Mouse (Mus musculus): Measurements from ENCODE around the gene 1700025G04Rik. TPM values are rescaled to one million over a fixed set of nuclear protein-coding genes. Genes with fewer than 3 reads are reported as not detected.

1700025G04Rik gene
- polyA plus RNA-seq, 1 experiment from 2014 or later = 27.8 TPM

DNA sequence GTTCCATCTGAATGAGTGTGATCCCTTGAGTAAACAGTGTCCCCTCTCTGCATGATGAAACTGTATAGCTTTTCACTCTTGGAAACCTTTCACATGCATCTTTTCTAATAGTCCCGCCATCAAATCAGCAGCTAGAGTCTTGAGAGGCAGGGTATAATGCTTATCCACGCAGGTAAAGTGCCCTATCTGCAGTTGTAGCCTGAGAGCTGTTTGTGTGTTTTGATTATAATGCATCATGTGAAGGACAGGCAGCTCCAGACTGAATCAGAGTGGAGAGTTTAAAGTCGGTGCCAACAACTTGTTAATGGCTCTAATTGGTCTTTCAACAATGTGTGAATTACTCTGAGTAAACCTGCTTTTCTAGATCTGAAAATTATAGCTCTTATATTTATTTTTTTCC is 6.1 kb upstream of the 1700025G04Rik start:
- 74% methylated on average over 3 of the region's 3 CpGs for WGBS

DNA sequence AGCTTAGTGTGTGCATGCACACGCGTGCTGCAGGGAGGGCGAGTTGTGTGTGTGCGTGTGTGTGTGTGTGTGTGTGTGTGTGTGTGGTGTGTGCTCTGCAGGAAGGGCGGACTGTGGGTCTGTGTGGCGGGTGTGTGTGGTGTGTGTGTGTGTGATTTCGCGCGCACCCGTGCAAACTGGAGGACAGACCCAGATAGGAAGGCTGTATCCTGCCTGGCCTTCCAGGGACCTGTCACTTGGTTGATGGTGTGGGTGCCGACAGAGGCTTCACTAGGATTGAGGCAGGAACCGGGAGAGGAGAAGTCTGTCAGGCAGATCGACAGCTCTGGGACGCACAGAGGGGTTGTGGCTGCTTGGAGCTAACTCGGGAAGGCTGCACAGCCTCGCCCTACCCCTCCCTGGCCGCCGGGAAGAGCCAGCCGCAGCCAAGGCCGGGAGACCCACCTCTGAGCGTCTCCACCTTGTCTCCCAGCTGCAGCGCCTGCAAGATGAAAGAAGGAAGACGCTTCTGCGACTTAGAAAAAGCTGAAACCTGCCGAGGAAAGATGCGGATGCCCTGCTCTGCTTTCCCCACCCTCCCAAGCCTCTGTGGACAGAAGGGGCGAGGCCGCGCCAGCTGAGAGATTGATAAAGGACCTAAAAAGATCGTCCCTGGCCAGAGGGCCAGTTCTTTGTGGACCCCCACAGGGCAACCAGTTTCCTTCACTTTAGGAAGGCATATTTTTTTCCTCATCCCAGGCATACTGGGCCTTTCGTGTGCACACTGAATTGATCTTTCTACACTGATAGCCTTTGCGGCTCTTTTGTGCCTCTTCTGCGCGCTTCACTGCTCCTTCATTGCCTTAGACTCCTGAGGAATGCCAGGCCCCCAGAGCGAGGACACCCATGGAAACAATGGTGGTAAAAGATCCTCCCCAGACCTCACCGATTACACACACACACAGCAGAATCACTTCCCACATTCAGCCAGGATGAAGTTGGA is 930 bp upstream of the 1700025G04Rik start:
- under 1% methylated on average over 36 of the region's 36 CpGs for WGBS
- peak overlapping the region; percentile 94 for H3K4me3 ChIP-seq (replicated peaks; ENCODE audit: low read depth, low read length)
- H3K4me1 ChIP-seq (ENCODE audit: control insufficient read depth, insufficient read depth, low read length) = peaks cover 31% of the 10 kb centered on the region
- H3K27me3 ChIP-seq (ENCODE audit: control insufficient read depth, insufficient read depth, low read length) = no peaks in the 10 kb centered on the region
- peak overlapping the region; percentile 83 for H3K4me2 ChIP-seq (ENCODE audit: low read length)
- H3K36me3 ChIP-seq (ENCODE audit: control insufficient read depth, insufficient read depth, low read length) = no peaks in the 10 kb centered on the region
- no peaks in the 10 kb centered on the region for H3K9me3 ChIP-seq (ENCODE audit: control insufficient read depth, low read length)
- peak overlapping the region; percentile 97 for H3K9ac ChIP-seq (replicated peaks; ENCODE audit: low read length)
- ATAC-seq (ENCODE audit: low FRiP score, low TSS enrichment) (no peak; the same call in none of the 2 replicates), DNase-seq (peak; percentile 79)
- H3K27ac ChIP-seq (replicated peaks; ENCODE audit: low read depth, low read length) = peak overlapping the region; percentile 99

More for the DNA sequence above, 6.1 kb upstream of the 1700025G04Rik start:
- no peak overlapping the region for H3K27ac ChIP-seq (replicated peaks; ENCODE audit: low read depth, low read length)
- no peak overlapping the region for H3K4me3 ChIP-seq (replicated peaks; ENCODE audit: low read depth, low read length)
- DNase-seq (no peak), ATAC-seq (ENCODE audit: low FRiP score, low TSS enrichment) (no peak)
- no peaks in the 10 kb centered on the region for H3K9me3 ChIP-seq (ENCODE audit: control insufficient read depth, low read length)
- H3K4me2 ChIP-seq (ENCODE audit: low read length) = no peak overlapping the region
- no peaks in the 10 kb centered on the region for H3K27me3 ChIP-seq (ENCODE audit: control insufficient read depth, insufficient read depth, low read length)
- no peak overlapping the region for H3K9ac ChIP-seq (replicated peaks; ENCODE audit: low read length)
- H3K4me1 ChIP-seq (ENCODE audit: control insufficient read depth, insufficient read depth, low read length) = 0 out of 2 replicates have a peak, but pooled peaks cover 3% of the 10 kb centered on the region
- no peaks in the 10 kb centered on the region for H3K36me3 ChIP-seq (ENCODE audit: control insufficient read depth, insufficient read depth, low read length)

DNA sequence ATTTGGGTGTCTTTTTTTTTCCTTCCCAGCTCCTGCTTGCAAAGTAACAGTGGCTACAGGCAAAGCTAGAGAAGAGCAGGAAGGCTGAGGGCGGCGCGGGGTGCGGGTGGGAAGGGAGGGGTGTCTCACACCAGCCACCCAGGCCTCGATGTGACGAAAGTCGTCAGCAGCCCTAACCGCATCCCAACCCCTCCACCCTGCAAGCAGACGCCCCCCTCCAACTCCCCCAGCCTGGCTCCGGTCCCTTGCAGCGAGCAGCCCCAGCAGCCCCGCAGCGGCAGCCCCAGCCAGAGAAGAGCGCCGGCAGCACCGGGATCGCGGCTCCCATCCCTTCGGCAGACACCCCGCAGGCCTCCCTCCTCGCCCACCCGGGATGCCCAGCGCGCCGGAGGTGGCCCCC is 399 bp downstream of the 1700025G04Rik start:
- H3K27ac ChIP-seq (replicated peaks; ENCODE audit: low read depth, low read length) = peak overlapping the region; percentile 99
- H3K9me3 ChIP-seq (ENCODE audit: control insufficient read depth, low read length) = no peaks in the 10 kb centered on the region
- under 1% methylated on average over 25 of the region's 25 CpGs for WGBS
- peak overlapping the region; percentile 94 for H3K4me3 ChIP-seq (replicated peaks; ENCODE audit: low read depth, low read length)
- H3K4me2 ChIP-seq (ENCODE audit: low read length) = peak overlapping the region; percentile 83
- no peaks in the 10 kb centered on the region for H3K27me3 ChIP-seq (ENCODE audit: control insufficient read depth, insufficient read depth, low read length)
- ATAC-seq (ENCODE audit: low FRiP score, low TSS enrichment) (peak; percentile 44), DNase-seq (peak; percentile 75)
- peak overlapping the region; percentile 97 for H3K9ac ChIP-seq (replicated peaks; ENCODE audit: low read length)
- H3K4me1 ChIP-seq (ENCODE audit: control insufficient read depth, insufficient read depth, low read length) = peaks cover 44% of the 10 kb centered on the region
- no peaks in the 10 kb centered on the region for H3K36me3 ChIP-seq (ENCODE audit: control insufficient read depth, insufficient read depth, low read length)

DNA sequence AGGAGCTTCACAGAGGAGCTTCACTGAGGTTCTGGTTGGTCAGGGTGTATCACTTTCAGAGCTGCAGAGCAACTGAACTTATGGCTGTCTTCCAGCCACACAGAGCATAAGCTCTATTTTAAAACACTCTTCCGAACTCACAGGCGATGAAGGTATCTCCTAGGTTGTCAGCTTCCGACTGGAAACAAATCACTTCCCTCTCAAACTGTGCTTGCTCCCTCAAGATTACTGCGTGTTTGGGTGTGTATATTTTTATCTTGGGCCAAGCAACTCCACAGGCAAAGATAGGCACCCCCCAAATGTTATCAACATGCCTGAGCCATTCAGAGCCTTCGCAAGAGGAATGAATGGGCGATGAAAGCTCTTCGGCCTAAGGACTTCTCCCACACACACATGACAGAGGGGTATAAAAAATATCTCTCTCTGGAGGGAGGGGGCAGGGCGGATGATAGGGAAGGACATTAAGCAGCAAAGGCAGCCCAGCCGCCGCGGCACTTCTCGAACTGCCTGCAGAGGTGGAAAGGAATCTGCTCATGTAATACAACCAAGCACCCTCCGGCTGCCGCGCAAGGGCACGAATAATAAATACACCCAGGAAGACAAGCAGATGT is 1.0 kb downstream of the 1700025G04Rik start:
- H3K27me3 ChIP-seq (ENCODE audit: control insufficient read depth, insufficient read depth, low read length) = no peaks in the 10 kb centered on the region
- WGBS = 2% methylated on average over 16 of the region's 16 CpGs
- no peaks in the 10 kb centered on the region for H3K36me3 ChIP-seq (ENCODE audit: control insufficient read depth, insufficient read depth, low read length)
- H3K4me3 ChIP-seq (replicated peaks; ENCODE audit: low read depth, low read length) = peak overlapping the region; percentile 94
- peak overlapping the region; percentile 99 for H3K27ac ChIP-seq (replicated peaks; ENCODE audit: low read depth, low read length)
- DNase-seq (peak; percentile 73), ATAC-seq (ENCODE audit: low FRiP score, low TSS enrichment) (no peak)
- peaks cover 45% of the 10 kb centered on the region for H3K4me1 ChIP-seq (ENCODE audit: control insufficient read depth, insufficient read depth, low read length)
- peak overlapping the region; percentile 97 for H3K9ac ChIP-seq (replicated peaks; ENCODE audit: low read length)
- no peaks in the 10 kb centered on the region for H3K9me3 ChIP-seq (ENCODE audit: control insufficient read depth, low read length)
- peak overlapping the region; percentile 83 for H3K4me2 ChIP-seq (ENCODE audit: low read length)

DNA sequence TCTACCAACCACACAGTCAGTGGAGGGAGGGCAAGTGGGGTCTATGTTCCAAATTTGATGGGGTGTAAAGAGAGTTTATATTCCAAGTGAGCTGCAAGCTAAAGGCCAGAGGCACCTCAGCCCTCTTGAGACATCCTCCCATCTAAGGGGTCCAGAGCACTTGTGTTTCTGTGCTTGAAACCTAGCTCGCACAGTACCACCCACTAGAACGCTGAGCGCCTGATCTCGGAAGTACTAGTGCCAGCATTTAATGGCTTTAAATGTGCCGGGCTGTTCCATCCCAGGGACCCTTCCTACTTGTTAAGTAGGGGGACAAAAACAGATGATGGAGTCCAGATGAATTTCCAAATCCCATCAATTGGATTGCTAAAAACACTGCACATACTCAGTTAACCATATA is 1.9 kb downstream of the 1700025G04Rik start:
- Histone ChIP-seq H3K27me3 (ENCODE audit: control insufficient read depth, insufficient read depth, low read length) (no peaks in the 10 kb centered on the region), H3K4me3 (replicated peaks; ENCODE audit: low read depth, low read length) (peak overlapping the region; percentile 94), H3K36me3 (ENCODE audit: control insufficient read depth, insufficient read depth, low read length) (no peaks in the 10 kb centered on the region), H3K27ac (replicated peaks; ENCODE audit: low read depth, low read length) (no peak overlapping the region), H3K4me2 (ENCODE audit: low read length) (peak overlapping the region; percentile 83), H3K9me3 (ENCODE audit: control insufficient read depth, low read length) (no peaks in the 10 kb centered on the region), H3K9ac (replicated peaks; ENCODE audit: low read length) (peak overlapping the region; percentile 97; the same call in 1 of the 2 replicates), H3K4me1 (ENCODE audit: control insufficient read depth, insufficient read depth, low read length) (peaks cover 49% of the 10 kb centered on the region)
- ATAC-seq (ENCODE audit: low FRiP score, low TSS enrichment) (no peak), DNase-seq (no peak)
- WGBS = 48% methylated on average over 5 of the region's 5 CpGs

DNA sequence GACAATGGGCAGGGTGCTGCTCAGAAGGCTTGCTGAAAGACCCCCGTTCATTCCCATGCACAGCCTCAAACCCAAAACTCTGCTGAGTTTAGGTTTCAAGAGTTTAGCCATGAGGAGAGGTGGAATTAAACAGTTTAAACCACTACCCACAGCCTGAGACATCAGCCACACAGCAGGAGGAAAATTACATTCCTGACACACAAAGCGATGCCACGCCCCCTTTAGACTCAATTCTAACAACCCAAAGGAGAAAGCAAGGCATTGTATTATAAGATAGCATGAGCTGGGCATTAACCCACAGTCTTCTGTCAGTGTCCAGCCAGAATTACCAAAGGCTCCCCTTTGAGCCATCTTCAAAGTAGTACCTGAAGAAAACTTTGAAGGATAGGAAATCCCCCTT is 3.0 kb downstream of the 1700025G04Rik start:
- peak overlapping the region; percentile 17; the same call in 1 of the 2 replicates for H3K9ac ChIP-seq (replicated peaks; ENCODE audit: low read length)
- no peak for ATAC-seq (ENCODE audit: low FRiP score, low TSS enrichment)
- H3K36me3 ChIP-seq (ENCODE audit: control insufficient read depth, insufficient read depth, low read length) = no peaks in the 10 kb centered on the region
- no peaks in the 10 kb centered on the region for H3K27me3 ChIP-seq (ENCODE audit: control insufficient read depth, insufficient read depth, low read length)
- peaks cover 59% of the 10 kb centered on the region for H3K4me1 ChIP-seq (ENCODE audit: control insufficient read depth, insufficient read depth, low read length)
- 15% methylated on average over 3 of the region's 3 CpGs for WGBS
- peak overlapping the region; percentile 94 for H3K4me3 ChIP-seq (replicated peaks; ENCODE audit: low read depth, low read length)
- DNase-seq = peak; percentile 39
- H3K27ac ChIP-seq (replicated peaks; ENCODE audit: low read depth, low read length) = no peak overlapping the region
- H3K9me3 ChIP-seq (ENCODE audit: control insufficient read depth, low read length) = no peaks in the 10 kb centered on the region
- H3K4me2 ChIP-seq (ENCODE audit: low read length) = peak overlapping the region; percentile 83

DNA sequence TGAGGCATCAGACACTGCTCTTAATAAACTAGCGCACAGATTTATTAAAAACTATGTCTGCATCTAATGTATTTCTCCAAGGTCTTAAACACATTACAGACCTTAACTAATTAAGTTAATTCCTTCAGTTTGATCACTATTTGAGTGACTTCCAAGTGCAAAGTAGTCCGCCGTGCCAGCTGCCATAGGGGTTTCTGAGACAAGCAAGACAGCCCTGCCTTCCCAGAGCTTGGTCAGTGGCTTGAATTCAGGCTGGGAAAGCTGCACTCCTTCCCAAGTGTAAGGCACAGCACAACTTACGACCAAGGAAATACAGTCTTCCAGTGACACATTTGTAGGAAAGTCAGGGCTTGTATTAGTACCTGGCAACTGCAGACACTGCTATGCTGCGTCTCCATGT is 4.4 kb downstream of the 1700025G04Rik start:
- Histone ChIP-seq H3K4me3 (replicated peaks; ENCODE audit: low read depth, low read length) (no peak overlapping the region), H3K27me3 (ENCODE audit: control insufficient read depth, insufficient read depth, low read length) (no peaks in the 10 kb centered on the region), H3K36me3 (ENCODE audit: control insufficient read depth, insufficient read depth, low read length) (no peaks in the 10 kb centered on the region), H3K4me2 (ENCODE audit: low read length) (peak overlapping the region; percentile 83), H3K9me3 (ENCODE audit: control insufficient read depth, low read length) (no peaks in the 10 kb centered on the region), H3K4me1 (ENCODE audit: control insufficient read depth, insufficient read depth, low read length) (peaks cover 60% of the 10 kb centered on the region), H3K9ac (replicated peaks; ENCODE audit: low read length) (no peak overlapping the region), H3K27ac (replicated peaks; ENCODE audit: low read depth, low read length) (no peak overlapping the region)
- ATAC-seq (ENCODE audit: low FRiP score, low TSS enrichment) (no peak), DNase-seq (no peak)
- WGBS = 70% methylated on average over 5 of the region's 5 CpGs

DNA sequence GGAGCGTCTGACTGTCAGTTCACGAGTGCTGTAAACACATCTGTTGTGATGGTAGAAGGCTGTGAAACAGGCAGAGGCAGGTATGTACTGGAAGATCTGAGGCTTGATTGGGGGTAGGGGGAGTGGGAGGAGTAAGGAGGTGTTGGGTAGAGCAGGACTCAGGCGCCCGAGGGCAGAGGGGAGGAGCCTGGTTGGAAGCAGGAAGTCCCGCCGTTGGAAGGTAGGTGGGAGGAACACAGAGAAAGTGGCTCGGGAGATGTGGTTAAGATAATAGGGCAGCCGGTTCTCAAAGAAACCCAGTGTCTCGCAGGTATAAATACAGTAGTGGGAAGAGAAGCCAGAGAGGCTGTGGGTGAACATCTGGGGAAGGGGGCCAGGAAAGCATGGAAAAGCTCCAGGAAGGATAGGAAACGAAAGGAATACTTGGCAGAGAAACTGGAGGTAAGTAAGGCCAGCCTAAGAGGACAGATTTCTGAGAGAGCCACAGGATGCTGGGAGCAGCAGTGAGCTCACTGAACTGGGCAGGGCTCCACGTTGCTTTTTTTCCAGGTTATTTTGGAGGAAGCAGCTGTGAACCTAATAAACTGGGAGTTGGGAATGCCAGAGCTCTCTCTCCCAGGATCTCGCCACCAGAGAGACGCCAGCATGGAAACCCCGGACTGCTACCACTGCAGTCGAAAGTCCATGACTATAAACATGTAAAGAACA is 5.1 kb downstream of the 1700025G04Rik start:
- H3K27me3 ChIP-seq (ENCODE audit: control insufficient read depth, insufficient read depth, low read length) = no peaks in the 10 kb centered on the region
- ATAC-seq (ENCODE audit: low FRiP score, low TSS enrichment) = no peak
- H3K4me1 ChIP-seq (ENCODE audit: control insufficient read depth, insufficient read depth, low read length) = peaks cover 60% of the 10 kb centered on the region
- H3K27ac ChIP-seq (replicated peaks; ENCODE audit: low read depth, low read length) = no peak overlapping the region
- 34% methylated on average over 15 of the region's 15 CpGs for WGBS
- no peak overlapping the region for H3K9ac ChIP-seq (replicated peaks; ENCODE audit: low read length)
- no peaks in the 10 kb centered on the region for H3K9me3 ChIP-seq (ENCODE audit: control insufficient read depth, low read length)
- peak overlapping the region; percentile 83 for H3K4me2 ChIP-seq (ENCODE audit: low read length)
- no peak for DNase-seq
- H3K36me3 ChIP-seq (ENCODE audit: control insufficient read depth, insufficient read depth, low read length) = no peaks in the 10 kb centered on the region
- H3K4me3 ChIP-seq (replicated peaks; ENCODE audit: low read depth, low read length) = no peak overlapping the region

Measured in midbrain, embryonic 14.5 days (tissue).